Mouse (Mus musculus) testis, postnatal 14 days (tissue): Measurements from ENCODE around the gene Mpp3.

Experiments
- DNase-seq: peaks from one replicate; pipeline ENCODE4 v3.0.0; 2021; ENCODE audit warnings: low spot score

Mpp3 gene

GRCm38 (mm10) chr11:101974923-101975322 lies 53.3 kb downstream of the Mpp3 start:
- peak; percentile 57 for DNase-seq

- no peak for DNase-seq
These were observed 54.1 kb downstream of the Mpp3 start for GRCm38 (mm10) chr11:101974181-101974580.

- no peak for DNase-seq
These were observed 54.8 kb downstream of the Mpp3 start for GRCm38 (mm10) chr11:101973496-101973895.

GRCm38 (mm10) chr11:101972651-101973050 lies 55.6 kb downstream of the Mpp3 start:
- DNase-seq, result no peak

- no peak for DNase-seq
These were observed 56.2 kb downstream of the Mpp3 start for GRCm38 (mm10) chr11:101972097-101972496.

- no peak for DNase-seq
These were observed 56.9 kb downstream of the Mpp3 start for GRCm38 (mm10) chr11:101971410-101971809.

GRCm38 (mm10) chr11:101969835-101970234 lies 58.4 kb downstream of the Mpp3 start:
- DNase-seq, result no peak

- peak; percentile 61 for DNase-seq
These were observed 59.5 kb downstream of the Mpp3 start for GRCm38 (mm10) chr11:101968791-101969190.

GRCm38 (mm10) chr11:101968311-101968710 lies 60.0 kb downstream of the Mpp3 start:
- DNase-seq, result no peak

- DNase-seq, result no peak
These were observed 61.2 kb downstream of the Mpp3 start, which contains the start of gene Sost for GRCm38 (mm10) chr11:101966965-101967614. Gene Sost (minus strand): TSS chr11:101967015.

- DNase-seq, result no peak
These were observed 62.7 kb downstream of the Mpp3 start for GRCm38 (mm10) chr11:101965553-101965952.

- DNase-seq, result no peak
These were observed 63.6 kb downstream of the Mpp3 start for GRCm38 (mm10) chr11:101964647-101965046.

GRCm38 (mm10) chr11:101963473-101964291 lies 64.6 kb downstream of the Mpp3 start:
- DNase-seq, result peak; percentile 33

GRCm38 (mm10) chr11:101963043-101963442 lies 65.2 kb downstream of the Mpp3 start:
- no peak for DNase-seq

GRCm38 (mm10) chr11:101957476-101957875 lies 70.8 kb downstream of the Mpp3 start:
- DNase-seq, result no peak

GRCm38 (mm10) chr11:101953441-101953840 lies 74.8 kb downstream of the Mpp3 start:
- DNase-seq, result no peak

GRCm38 (mm10) chr11:101952541-101953341 lies 75.5 kb downstream of the Mpp3 start:
- no peak for DNase-seq

- no peak for DNase-seq
These were observed 78.2 kb downstream of the Mpp3 start for GRCm38 (mm10) chr11:101950021-101950420.
